Mouse (Mus musculus) gonadal fat pad, adult 2 months (tissue): ENCODE measurements around the gene Tmem109. TPM values are rescaled to one million over a fixed set of nuclear protein-coding genes. Genes with fewer than 3 reads are reported as not detected.

Experiments used
- DNase-seq: peaks from one replicate; pipeline ENCODE4 v3.0.0-alpha.2; 2012; ENCODE audit warnings: low read depth
- polyA plus RNA-seq: library from polyadenylated mRNA; depleted of rRNA; stranded (reverse); fragments of >200 nt; gene quantifications from 2 replicates; pipeline ENCODE4 v1.2.3, GENCODE M21; 2012

Gene Tmem109
- polyA plus RNA-seq, 1 experiment: 147 TPM

GRCm38 (mm10) chr19:10892201-10892600 lies 10.4 kb upstream of the Tmem109 start:
- DNase-seq: no peak

GRCm38 (mm10) chr19:10880975-10881425 lies 801 bp downstream of the Tmem109 start:
- DNase-seq: no peak

- DNase-seq: peak; percentile 95
Observed at GRCm38 (mm10) chr19:10880085-10880974, 1.5 kb downstream of the Tmem109 start.

- DNase-seq: no peak
Observed at GRCm38 (mm10) chr19:10878201-10878837, 3.5 kb downstream of the Tmem109 start.

- DNase-seq: no peak
Observed at GRCm38 (mm10) chr19:10871328-10871961, 10.4 kb downstream of the Tmem109 start.

GRCm38 (mm10) chr19:10870676-10871075 lies 11.1 kb downstream of the Tmem109 start:
- DNase-seq: no peak

GRCm38 (mm10) chr19:10869886-10870527 lies 11.8 kb downstream of the Tmem109 start, which contains the start of gene Tmem132a:
Gene Tmem132a, minus strand, starts transcription at chr19:10869940.
- no peak for DNase-seq

GRCm38 (mm10) chr19:10869241-10869885 lies 12.4 kb downstream of the Tmem109 start:
- DNase-seq: no peak

- no peak for DNase-seq
Observed at GRCm38 (mm10) chr19:10868623-10869141, 13.1 kb downstream of the Tmem109 start.

GRCm38 (mm10) chr19:10867946-10868622 lies 13.7 kb downstream of the Tmem109 start:
- no peak for DNase-seq

GRCm38 (mm10) chr19:10866351-10866750 lies 15.4 kb downstream of the Tmem109 start:
- DNase-seq: no peak

GRCm38 (mm10) chr19:10860072-10860497 lies 21.7 kb downstream of the Tmem109 start:
- no peak for DNase-seq

- DNase-seq: no peak
Observed at GRCm38 (mm10) chr19:10856520-10856919, 25.3 kb downstream of the Tmem109 start.

- peak; percentile 87 for DNase-seq
Observed at GRCm38 (mm10) chr19:10855422-10855821, 26.4 kb downstream of the Tmem109 start.

- DNase-seq: no peak
Observed at GRCm38 (mm10) chr19:10847311-10848087, 34.3 kb downstream of the Tmem109 start.

- no peak for DNase-seq
Observed at GRCm38 (mm10) chr19:10846150-10846549, 35.7 kb downstream of the Tmem109 start.

GRCm38 (mm10) chr19:10845454-10845853 lies 36.3 kb downstream of the Tmem109 start:
- no peak for DNase-seq

- DNase-seq: no peak
Observed at GRCm38 (mm10) chr19:10844206-10844605, 37.6 kb downstream of the Tmem109 start.

GRCm38 (mm10) chr19:10842914-10843313 lies 38.9 kb downstream of the Tmem109 start:
- no peak for DNase-seq
